Mouse (Mus musculus): ENCODE measurements around the gene Myo9a.
A peak's percentile ranks its signal among the peaks of the same experiment; 100 is the strongest.
"Not testable (repeated sequence)": the region's sequence is repeated elsewhere in the genome, so short reads cannot be mapped to it uniquely, and the experiment has no call there.

Gene Myo9a

GRCm38 (mm10) chr9:59751066-59751581, 428 bp downstream of the Myo9a start:
- peak; percentile 86 to 98 for DNase-seq (ENCODE audit: low spot score in 2 of 2)

- DNase-seq (ENCODE audit: low spot score in 2 of 2) = no peak
Measured at GRCm38 (mm10) chr9:59751966-59752365, 1.3 kb downstream of the Myo9a start.

DNA sequence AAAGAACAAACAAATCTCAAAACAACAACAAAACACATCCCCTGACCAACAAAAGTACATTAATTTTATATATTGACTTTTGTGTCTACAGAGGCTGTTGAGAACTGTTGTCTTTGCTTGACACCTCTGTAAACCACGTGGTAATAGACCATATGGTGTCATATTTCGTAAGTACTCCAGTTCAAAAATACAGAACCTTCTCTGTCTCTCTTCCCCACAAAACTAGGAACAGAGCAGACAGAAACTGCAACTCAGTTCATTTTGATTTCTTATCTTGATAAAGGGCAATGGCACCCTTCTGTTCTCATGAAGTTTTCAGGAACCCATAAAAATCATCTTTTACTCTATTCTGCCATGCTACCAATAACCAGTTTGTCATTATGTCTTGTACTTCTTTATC, 4.5 kb downstream of the Myo9a start:
- DNase-seq (ENCODE audit: low spot score in 2 of 2) = no peak

DNA sequence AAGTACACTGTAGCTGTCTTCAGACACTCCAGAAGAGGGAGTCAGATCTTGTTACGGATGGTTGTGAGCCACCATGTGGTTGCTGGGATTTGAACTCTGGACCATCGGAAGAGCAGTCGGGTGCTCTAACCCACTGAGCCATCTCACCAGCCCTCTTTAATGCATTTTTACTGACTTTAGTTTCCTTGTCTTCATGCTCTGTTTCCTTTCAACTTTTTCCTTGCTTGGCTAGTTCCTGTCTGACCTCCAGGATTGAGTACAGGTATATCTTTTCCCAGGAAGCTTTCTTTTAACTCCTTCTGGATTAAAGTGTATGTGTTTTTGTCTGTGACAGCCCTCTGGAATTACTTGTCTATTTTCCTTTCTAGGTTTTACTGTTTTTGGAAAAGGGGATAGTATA, 6.3 kb downstream of the Myo9a start:
- DNase-seq (ENCODE audit: low spot score in 2 of 2) = not testable (repeated sequence)

DNA sequence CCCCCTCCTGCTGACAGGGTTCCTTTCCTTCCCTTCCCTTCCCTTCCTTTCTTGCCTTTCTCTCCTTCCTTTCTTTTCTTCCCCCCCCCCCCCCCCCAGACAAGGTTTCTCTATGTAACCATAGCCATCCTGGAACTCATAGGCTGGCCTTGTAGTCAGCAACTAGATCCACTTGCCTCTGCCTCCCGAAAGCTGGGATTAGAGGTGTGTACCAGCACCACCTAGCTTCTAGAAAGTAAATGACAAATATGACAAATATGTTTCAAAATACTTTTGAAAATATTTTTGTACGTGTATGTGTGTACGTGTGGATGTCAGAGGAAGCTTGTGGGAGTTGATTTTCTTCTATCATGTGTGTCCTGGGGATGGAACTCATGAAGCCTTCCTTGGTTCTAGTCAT, 9.8 kb downstream of the Myo9a start:
- DNase-seq (ENCODE audit: low spot score in 2 of 2) = no peak

DNA sequence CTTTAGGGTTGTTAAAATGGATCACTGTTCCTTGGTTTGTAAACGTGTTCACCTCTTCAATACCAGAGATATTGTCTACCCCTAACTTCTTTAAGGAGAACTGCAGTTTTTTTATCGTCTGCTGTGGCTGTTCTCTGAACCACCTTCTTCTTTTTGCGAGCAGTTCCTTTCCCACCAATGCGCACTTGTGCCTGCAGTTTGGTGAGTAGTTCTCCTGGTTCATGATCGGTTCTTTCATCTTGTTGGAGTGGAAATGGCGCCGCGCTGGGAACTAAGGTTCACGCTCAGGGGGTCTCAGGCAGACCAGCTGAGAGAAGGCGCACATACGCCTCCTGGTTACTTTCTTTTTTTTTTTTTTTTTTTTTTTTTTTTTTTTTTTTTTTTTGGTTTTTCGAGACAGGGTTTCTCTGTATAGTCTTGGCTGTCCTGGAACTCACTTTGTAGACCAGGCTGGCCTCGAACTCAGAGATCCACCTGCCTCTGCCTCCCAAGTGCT, 16.3 kb downstream of the Myo9a start:
- not testable (repeated sequence) for DNase-seq (ENCODE audit: low spot score in 2 of 2)

GRCm38 (mm10) chr9:59806046-59806774, 55.5 kb downstream of the Myo9a start:
- not testable (repeated sequence) for DNase-seq (ENCODE audit: low spot score in 2 of 2)

DNA sequence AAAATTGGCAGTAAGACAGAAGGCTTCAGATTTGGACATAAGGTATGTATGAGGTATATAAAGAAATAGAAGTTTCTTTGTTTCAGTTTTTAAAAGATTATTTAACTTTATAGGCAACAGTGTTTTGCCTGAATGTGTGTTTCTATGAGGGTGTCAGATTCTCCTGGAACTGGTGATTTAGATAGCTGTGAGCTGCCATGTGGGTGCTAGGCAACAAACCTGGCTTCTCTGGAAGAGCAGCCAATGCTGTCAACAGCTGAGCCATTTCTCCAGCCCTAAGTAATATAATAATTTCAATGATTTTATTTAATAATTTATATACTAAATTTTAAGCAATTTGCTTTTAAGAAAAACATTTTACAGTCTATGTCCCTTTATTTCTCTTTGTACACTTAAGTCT, 133.9 kb downstream of the Myo9a start:
- no peak for DNase-seq (ENCODE audit: low spot score in 2 of 2)

DNA sequence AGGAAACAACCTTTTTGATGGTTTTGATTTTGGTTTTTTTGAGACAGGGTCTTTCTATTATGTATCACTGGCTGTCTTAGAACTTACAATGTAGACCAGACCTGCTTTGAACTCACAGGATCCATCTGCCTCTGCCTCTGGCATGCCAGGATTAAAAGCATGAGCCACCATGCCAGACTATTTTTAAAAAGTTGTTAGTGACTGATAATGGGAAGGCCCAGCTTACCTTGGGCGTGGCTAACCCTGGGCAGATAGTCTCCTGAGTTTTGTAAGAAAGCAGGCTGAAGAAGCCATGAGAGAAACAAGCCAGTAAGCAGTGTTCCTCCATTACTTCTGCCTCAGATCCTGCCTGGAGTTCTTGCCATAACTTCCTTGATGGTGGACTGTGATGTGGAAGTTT, 152.7 kb downstream of the Myo9a start:
- no peak for DNase-seq (ENCODE audit: low spot score in 2 of 2)

- DNase-seq (ENCODE audit: low spot score in 2 of 2) = no peak
Measured at GRCm38 (mm10) chr9:59914761-59915160, 164.1 kb downstream of the Myo9a start.

GRCm38 (mm10) chr9:59930248-59930647, 179.6 kb downstream of the Myo9a start:
- no peak for DNase-seq (ENCODE audit: low spot score in 2 of 2)

- not testable (repeated sequence) for DNase-seq (ENCODE audit: low spot score in 2 of 2)
Measured at GRCm38 (mm10) chr9:59935866-59936265, 185.2 kb downstream of the Myo9a start.

DNA sequence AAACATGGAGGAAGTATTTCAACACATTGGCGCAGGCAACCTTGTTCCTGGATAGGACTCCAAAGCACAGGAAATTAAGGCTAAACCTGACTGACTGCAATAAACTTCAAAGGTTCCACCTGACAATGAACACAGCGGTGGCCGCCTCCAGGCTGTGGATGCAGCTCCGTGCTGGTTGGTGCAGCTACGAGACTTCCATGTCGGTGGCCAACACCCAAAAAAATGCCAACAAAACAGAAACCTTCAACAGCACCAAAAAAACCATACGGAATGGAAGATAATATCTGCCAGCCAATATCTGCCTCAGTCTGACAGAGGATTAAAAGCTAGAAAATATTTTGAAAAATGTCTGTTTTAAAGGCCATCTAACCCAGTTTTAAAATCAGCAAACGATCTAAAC, 187.8 kb downstream of the Myo9a start:
- DNase-seq (ENCODE audit: low spot score in 2 of 2) = no peak

DNA sequence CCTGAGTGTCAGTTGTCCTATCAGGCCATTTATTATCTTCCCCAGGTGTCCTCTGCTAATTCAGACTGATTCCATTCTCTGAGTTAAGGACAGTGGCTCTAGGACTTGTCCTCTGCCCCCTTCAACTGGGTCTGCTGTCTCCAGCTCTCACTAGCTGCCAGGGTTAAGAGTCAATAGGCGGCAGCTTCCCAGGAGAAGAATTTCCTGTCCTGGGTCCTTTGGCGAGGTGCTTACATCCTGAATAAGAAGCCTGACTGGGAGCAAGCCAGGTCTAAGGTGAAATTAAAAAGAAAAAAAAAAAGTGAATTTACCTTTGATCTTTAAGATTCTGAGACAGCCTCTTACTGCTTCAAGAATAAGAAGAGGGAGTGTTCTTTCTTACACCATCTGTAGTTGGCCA, 189.0 kb downstream of the Myo9a start:
- DNase-seq (ENCODE audit: low spot score in 2 of 2) = no peak

DNA sequence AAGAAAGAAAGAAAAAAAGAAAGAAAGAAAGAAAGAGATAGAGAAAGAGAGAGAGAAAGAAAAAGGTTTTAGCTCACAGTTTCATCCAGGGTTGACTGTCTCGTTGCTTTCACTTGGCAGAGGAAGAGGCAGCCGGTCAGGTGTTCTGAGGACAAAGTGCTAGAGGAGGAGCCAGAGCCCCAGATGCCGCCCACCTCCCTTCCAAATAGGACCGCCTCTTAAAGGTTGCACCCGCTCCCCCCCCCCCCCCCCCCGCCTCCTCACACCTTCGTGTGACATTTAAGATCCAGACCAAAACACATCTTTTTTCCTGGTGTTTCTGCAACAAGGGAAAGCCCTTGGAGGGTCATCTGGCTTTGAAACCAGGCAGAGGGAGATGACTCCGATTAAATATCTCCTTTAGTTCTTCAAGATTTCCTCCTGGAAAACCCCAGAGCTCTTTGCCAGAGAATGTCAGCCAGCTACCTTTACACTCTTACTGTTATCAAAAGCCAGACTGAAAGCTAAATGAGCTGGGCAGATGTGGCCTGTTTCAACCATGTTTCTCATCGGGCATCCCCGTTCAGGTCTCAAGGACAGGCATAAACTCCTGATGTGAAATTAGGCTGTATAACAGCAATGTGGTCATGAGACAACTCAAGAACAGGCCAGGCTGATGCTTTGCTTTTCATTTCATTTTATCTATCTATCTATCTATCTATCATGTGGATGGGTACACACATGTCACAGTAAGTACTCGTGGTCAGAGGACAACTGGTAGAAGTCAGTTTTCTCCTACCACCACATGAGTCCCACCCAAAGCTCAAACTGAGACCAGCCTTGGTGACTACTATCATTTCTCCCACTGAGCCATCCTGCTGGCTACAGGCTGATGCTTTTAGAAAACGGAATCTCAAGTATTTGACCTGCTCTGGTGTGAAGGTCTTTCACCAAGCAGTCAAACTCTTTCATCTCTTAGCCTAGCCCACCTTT, 190.5 kb downstream of the Myo9a start:
- no peak for DNase-seq (ENCODE audit: low spot score in 2 of 2)

GRCm38 (mm10) chr9:59941885-59942350, 191.2 kb downstream of the Myo9a start:
- no peak for DNase-seq (ENCODE audit: low spot score in 2 of 2)

GRCm38 (mm10) chr9:59942501-59943085, 191.9 kb downstream of the Myo9a start:
- no peak for DNase-seq (ENCODE audit: low spot score in 2 of 2)

GRCm38 (mm10) chr9:59943826-59944225, 193.1 kb downstream of the Myo9a start:
- no peak for DNase-seq (ENCODE audit: low spot score in 2 of 2)

DNA sequence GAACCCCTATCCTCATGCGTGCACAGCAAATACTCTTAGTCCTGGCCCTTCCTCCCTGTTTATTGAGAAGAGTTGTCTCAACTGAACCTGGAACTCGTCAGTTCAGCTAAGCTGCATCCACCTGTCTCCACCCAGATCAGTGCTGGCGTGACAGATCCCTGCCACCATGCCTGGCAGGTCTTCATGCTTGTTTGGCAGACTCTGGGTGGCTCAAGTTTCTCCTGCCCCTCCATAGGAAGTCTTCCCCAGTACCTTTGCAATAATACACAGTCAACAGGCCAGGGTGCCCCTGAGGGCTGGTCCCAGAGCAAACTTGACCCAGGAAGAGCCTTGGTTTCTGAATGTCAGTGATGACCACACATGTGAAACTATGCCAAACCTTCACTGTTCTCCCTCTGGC, 194.5 kb downstream of the Myo9a start:
- no peak for DNase-seq (ENCODE audit: low spot score in 2 of 2)

- DNase-seq (ENCODE audit: low spot score in 2 of 2) = no peak
Measured at GRCm38 (mm10) chr9:59947271-59947670, 196.6 kb downstream of the Myo9a start.

GRCm38 (mm10) chr9:59948226-59948625, 197.5 kb downstream of the Myo9a start:
- no peak for DNase-seq (ENCODE audit: low spot score in 2 of 2)

GRCm38 (mm10) chr9:59948691-59949250, 198.1 kb downstream of the Myo9a start:
- no peak for DNase-seq (ENCODE audit: low spot score in 2 of 2)
